Mouse (Mus musculus) layer of hippocampus, adult 8-10 months (tissue): Measurements from ENCODE around the gene Rps2. TPM values are rescaled to one million over a fixed set of nuclear protein-coding genes. Genes with fewer than 3 reads are reported as not detected.
"Not testable (repeated sequence)": the region's sequence is repeated elsewhere in the genome, so short reads cannot be mapped to it uniquely, and the experiment has no call there.

ENCODE experiments used
- DNase-seq, 2 experiments: peaks; one replicate each; pipeline ENCODE4 v3.0.0; 2022; ENCODE audit warnings: low spot score in 2 of 2
- total RNA-seq, 4 experiments: library from RNA; stranded (reverse); gene quantifications; 2 replicates each; pipeline ENCODE4 v1.2.4; 2022

Rps2 gene
- total RNA-seq, 4 experiments from 2014 or later: 282 to 365 (median 323) TPM

DNA sequence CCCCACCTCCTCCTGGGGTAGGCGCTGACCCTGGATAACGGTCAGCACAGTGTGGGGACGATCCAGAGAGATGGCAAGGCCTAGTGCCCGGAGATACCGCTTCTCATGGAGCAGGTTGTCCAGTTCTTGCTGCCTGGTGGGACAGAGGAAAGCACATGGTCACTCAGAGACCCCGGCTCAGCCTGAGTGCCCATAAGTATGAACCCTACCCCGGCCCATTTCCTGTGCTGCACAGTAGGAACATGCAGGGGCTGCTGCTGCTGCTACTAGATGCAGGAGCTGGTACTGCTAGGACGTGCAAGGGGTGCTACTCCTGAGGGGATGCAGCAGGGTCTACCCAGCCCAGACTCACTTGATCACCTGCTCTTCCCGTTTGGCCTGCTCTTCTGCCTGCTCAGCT, 16.7 kb upstream of the Rps2 start:
- no peak for DNase-seq

DNA sequence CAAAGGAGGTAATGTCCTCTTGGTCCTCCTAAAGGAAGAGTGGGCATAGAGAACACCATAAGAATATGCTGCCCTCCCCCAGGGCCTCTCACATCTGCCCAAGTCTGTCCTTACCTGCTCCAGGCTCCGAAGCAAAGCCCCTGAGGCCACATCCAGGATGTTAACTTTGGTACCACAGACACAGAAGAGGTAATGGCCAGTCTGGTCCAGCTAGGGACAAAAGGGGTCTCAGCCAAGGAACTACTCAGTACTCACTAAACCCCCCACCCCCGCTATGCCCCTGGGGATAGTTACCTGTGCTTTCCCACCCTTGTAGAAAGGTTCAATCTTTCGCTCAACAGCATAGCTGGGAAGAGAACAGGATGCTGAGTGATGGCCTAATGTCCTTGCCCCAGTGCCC, 12.1 kb upstream of the Rps2 start:
- no peak for DNase-seq

DNA sequence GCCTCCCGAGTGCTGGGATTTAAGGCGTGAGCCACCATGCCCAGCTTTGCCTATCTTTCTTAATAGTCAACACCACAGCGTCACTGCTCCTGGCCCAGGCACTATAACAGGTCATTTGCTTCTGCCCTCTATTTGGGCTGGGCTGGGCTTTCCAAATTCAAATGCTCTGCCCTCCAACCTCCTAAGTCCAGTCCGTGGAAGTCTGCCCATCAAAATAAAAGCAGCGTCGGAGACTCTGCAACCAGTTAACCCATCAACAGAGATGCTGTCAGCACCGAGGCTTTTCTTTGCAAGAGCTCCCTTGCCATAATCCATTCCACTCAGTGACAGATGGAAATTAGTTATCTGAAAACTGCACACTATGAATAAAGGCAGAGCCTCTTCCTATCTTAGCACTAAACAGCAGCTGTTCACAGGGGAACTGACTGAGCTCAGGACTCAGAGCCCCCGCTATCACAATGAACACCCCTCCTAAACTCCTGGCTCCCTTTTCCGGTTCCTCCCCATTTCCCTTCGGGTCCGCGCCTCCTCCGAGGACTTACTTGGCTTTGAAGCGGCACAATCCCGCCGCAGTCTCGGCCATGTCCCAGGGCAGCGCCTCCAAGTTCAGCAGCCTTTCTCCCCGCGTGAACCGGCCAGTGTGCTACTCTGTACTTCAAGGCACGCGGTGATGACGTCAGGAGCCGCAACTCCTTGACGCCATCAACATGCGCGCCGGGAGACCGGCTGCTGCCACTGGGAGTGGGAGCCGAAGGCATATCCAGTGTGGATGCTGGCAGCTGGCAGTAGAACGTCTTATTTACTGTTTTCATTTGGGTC, 10.7 kb upstream of the Rps2 start, which contains the start of gene Tbl3:
Gene Tbl3, minus strand, starts transcription at position 679 of the 819 bp plus-strand sequence.
- peak; percentile 91 to 95 for DNase-seq

DNA sequence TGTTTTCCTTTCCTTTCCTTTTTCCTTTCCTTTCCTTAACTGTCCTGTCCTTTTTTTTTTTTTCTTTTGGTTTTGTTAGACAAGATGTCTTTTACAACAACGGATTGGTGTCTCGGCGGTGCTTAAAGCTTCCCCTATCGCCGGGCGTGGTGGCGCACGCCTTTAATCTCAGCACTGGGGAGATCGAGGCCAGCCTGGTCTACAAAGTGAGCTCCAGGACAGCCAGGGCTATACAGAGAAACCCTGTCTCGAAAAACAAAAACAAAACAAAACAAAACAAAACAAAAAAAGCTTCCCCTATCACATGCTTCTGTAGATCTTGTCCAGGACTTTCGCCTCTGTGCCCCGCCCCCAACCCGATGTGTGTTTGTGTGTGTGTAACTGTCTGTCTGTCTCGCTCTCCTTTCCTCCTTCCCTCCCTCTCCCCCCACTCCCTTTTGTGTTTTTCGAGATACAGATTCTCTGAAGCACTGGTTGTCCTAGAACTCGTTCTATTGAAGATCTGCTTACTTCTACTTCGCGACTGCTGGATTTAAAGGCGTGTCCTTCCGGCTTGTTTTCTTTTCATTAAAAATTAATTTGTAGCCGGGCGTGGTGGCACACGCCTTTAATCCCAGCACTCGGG, 10.0 kb upstream of the Rps2 start:
- DNase-seq: no peak

DNA sequence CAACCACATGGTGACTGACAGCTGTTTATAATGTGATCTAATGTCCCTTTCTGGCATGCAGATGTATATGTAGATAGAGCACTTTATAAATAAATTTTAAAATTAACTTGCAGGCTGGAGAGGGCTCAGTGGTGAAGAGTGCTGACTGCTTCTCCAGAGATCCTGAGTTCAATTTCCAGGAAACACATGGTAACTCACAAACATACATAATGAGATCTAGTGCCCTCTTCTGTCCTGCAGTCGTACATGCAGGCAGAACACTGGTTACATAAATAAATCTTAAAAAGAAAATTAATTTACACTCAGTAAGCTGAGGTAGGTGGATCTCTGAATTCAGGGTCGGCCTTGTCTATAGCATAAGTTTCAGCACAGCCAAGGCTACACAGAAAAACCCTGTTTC, 9.3 kb upstream of the Rps2 start:
- no peak for DNase-seq

DNA sequence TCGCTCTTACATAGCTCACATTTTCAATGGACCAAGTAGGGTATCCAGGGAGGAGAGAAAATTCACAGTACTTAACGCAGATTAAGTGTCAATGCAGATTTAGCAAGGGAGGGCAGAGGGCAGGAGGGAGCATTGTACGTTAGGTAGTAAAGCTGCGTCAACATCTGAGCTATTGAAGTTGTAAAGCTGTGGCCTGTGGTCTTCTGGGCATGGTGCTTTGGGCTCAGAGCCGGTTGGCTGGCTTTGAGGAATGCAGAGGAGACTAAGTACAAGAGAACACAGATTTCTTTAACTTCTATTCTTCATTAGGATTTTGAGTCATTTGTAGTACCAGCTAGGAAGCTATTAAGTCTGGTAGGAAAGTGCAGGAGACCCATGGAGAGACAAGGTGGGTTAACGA, 2.4 kb upstream of the Rps2 start:
- no peak for DNase-seq

DNA sequence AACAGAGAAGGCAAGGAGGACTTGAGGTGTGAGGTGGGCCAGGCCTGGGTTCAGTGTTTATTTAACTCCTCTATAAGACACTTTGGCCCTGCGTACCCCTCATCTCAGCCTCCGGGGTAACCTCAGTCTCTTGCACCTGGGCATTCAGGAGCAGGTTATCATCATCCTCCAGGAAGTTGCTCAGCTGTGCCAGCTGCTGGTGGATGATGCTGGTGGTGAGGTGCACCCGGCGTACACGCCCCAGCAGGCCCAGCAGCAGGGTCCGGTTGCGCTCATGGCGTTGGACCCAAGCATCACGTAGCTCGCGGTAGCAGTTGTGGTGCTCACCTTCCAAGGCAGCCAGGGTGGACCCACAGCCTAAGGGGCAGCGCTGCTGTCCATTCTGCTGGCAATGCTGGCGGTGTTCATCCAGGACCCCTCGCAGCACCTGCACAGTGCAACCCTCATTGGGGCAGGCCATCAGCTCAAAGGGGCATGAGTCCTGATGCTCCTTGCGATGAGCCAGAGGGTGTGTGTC, 1.7 kb upstream of the Rps2 start:
- DNase-seq: peak in 1 of 2 experiments; percentile 7

DNA sequence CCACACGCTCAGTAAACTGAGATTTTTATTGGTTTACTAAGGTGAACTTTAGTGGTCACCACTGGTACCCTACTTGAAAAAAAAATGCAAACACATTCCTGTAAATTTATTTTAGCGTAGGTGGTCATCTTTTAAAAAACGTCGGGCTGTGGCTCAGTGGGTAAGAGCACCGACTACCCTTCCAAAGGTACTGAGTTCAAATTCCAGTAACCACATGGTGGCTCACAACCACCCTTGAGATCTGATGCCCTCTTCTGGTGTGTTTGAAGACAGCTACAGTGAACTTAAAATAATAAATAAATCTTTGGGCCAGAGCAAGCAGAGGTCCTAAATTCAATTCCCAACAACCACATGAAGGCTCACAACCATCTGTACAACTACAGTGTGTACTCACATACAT, 1.0 kb downstream of the Rps2 start:
- DNase-seq: not testable (repeated sequence)

DNA sequence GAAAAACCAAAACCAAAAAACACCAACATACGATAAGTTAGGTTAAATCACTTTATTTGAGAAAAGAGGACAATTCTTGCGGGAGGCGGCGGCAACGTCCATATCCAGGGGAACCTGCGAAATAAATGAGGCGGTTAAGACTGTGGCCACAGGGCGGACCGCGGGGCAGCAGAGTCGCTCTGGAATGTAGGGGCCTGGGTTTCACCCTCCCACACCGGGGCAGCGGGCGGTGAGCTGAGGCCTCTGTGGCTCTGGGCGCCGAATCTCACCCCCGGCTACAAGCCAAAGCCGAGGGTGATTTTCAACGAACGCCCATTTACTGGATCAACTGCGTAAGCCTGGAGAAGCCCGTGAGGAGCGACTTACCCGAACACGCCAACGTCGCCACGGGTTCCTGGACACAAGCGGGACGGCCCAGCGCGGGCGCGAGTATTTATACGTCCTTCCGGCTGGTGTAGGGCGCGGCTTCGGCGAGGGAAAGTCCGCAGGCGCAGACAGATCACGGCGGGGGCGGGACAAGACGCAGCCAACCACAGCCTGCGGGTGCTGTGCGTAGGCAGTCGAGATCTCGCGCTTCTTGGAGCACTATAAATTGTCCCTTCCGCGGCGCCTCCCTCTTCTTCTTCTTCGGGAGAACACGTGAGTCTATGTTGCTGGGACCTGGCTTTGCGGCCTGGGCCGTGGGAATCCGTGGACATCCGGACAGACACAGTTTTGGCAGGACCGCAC, 1.7 kb downstream of the Rps2 start:
- peak; percentile 98 to 99 for DNase-seq

DNA sequence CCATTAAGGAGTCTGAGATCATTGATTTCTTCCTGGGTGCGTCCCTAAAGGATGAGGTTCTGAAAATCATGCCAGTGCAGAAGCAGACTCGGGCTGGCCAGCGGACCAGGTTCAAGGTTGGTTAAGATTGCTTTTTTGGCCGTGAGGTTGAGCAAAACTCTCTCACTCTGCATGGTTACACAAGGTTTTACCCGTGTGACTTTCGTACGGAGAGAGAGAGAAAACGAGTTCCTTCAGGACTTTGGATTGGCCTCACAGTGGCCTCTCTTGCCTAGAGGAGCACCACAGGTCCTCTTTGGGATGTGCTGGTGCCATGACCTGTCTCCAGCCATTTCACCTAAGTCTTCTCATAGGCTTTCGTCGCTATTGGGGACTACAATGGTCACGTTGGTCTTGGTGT, 2.7 kb downstream of the Rps2 start:
- not testable (repeated sequence) for DNase-seq

DNA sequence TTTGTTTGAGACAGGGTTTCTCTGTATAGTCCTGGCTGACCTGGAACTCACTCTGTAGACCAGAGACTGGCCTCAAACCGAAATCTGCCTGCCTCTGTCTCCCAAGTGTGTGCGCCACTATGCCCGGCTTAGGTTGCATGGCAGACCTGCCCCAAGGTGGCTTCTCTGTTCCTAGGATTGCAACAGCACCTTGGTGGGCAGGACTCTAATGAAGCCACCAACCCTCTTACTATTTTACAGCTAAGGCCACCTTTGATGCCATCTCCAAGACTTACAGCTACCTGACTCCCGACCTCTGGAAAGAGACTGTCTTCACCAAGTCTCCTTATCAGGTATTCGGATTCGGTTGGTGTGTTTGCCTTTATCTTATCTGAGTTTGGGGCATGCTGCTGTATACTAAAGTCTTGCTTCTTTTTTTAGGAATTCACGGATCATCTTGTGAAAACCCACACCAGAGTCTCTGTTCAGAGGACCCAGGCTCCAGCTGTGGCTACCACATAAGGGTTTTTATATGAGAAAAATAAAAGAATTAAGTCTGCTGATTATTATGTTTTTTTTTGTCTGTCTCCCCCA, 3.6 kb downstream of the Rps2 start:
- not testable (repeated sequence) for DNase-seq

DNA sequence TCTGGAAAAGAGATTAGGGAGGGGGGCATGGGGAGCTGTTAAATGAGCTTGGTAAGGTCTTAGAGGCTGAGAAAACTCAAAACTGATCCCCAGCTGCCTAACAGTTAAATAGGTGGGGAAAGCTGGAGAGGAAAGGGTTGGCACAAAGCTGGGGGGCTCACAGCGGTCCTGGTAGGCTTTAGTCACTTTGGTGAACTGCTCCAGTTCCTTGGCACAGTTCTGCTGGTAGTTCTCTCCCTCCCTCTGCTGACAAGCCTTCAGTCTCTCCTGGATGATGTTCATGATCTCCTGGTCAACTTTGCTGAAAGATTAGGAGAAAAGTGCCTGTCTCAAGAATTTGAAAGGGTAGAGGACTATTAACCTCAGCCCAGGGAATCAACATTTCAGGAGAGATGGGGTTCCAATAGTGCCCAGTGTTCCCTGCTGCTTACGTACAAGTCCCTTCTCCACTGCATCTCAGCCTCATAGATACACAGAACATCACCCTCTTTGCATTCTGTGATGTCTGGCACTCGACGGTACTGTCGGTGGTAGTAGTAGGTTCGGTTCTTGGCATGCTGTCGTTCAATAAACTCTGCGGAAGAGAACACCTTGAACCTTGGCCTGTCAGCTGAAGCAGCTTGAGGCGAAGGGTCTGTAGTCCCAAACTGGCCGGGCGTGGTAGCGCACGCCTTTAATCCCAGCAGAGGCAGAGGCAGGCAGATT, 4.5 kb downstream of the Rps2 start:
- DNase-seq: no peak

DNA sequence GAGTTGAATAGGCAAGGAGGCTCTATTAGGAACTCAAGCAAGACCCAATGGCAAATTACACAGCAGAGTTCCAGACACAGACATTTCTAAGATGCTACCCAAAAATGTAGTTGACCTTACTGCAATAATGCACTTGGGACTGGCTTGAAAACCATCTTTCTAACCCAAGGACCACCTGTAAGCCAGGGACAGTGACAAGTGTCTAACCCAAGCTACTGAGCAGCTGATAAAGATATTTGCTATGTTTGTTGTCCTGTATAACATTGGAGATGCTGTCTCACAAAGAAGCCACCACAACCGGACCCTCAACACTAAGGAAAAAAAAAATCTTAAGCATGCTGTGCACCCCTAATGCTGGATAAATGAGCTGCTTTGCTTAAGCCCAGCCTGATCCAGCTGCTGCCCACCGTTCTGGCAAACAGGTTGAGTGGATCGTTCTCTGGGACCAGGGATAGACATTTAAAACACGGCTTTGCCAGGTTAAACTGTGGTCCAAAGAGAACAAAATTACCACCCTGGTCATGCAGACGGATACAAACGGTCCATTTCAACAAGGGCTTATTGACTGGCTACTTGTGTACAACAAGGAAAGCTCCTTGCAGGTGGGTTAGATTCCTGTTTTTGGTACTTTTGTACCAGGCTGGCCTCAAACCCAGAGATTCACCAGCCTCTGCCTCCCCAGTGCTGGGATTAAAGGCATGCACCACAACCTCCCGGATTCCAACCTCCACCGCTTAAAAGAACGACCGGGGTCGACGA, 5.4 kb downstream of the Rps2 start:
- DNase-seq: no peak

DNA sequence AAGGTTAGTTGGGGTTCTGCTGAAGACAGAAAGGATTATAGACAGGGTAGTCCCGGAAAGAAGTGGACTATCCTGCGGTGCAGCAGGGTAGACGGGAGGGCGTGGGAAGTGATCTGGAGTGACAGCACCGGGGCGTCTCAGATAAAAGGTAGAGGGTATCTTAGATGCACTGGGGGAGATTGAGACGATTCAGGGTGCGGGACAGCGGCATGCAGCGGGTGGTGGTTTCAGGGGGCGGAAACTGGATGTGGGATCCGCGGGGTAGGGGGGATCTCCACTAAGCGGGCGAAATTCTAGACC, 5.9 kb downstream of the Rps2 start:
- DNase-seq: no peak

DNA sequence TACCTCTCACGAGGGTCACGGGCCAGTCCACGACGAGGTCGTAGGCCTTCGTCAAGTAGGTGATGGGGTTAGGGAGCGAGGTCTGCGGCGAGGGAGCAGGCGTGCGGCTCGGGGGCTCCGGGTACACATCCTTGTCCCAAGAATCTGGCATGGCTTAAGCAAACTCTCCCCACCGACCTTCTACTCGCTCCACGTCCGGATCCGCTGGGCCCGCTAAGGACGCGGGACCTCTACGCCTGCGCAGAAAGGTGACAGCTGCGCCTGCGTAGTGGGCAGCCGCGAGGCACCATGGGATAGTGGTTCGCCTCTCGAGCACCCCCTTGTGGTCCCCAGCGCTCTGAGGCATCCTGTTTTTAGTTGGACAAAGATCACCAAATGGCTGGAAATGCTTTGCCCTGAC, 6.3 kb downstream of the Rps2 start, which contains the start of gene Ndufb10:
Gene Ndufb10, minus strand, starts transcription at position 295 of the 400 bp plus-strand sequence.
- peak; percentile 90 to 98 for DNase-seq

DNA sequence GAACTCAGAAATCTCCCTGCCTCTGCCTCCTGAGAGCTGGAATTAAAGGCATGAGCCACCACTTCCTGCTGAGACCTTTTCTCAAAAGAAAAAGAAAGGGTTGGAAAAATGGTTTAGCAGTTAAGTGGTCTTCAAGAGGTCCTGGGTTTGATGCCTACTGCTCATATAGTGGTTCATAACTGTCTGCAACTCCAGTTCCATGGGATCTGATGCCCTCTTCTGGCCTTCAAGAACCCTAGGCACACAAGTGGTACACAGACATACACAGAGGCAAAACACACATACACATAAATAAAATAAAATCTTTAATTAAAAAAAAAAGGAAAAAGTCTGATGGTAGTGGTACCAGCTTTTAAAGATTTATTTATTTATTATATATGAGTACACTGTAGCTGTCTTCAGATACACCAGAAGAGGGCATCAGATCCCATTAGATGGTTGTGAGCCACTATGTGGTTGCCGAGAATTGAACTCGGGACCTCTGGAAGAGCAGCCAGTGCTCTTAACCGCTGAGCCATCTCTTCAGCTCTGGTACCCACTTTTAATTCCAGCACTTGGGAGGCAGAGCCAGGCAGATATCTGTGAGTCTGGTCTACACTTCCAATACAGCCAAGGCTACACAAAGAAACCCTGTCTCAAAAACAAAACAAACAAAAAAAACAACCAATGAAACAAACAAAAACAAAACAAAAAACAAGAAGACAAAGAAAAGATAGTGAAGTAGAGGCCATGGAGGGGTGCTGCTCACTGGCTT, 7.9 kb downstream of the Rps2 start:
- no peak for DNase-seq

DNA sequence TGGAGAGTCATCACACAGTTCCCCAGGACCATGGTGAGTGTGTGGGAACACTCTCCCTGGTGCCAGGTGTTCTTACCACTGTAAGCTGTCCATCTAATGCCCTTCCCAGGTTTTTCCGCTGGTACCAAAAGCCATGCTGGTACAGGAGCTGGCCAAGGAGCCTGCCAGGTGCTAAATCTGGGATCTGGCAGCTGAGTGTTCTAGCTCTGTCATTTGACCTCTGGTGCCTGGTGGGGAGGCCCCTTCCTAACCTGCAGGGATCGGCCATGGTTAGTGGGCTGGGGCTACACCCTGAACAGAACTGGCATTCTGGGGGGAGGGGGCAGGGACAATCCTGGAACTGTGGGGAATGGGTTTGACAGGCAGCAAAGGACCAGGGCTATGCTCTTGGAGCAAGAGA, 9.7 kb downstream of the Rps2 start, which contains the start of gene Rpl3l:
Gene Rpl3l, plus strand, starts transcription at position 203 of the 400 bp plus-strand sequence.
- no peak for DNase-seq

DNA sequence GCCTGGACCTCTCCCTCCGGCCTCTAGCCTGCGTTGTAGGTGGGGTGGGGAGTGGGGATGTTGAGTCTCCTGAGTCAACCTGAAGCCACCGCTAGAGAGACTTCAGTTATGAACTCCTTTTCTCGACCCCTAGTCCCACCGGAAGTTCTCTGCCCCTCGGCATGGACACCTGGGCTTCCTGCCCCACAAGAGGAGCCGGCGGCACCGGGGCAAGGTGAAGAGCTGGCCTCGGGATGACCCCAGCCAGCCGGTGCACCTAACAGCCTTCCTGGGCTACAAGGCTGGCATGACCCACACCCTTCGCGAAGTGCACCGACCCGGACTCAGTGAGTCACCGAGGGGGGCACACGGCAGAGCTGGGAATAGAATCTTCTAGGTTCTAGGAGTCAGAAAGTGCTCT, 10.3 kb downstream of the Rps2 start:
- no peak for DNase-seq

DNA sequence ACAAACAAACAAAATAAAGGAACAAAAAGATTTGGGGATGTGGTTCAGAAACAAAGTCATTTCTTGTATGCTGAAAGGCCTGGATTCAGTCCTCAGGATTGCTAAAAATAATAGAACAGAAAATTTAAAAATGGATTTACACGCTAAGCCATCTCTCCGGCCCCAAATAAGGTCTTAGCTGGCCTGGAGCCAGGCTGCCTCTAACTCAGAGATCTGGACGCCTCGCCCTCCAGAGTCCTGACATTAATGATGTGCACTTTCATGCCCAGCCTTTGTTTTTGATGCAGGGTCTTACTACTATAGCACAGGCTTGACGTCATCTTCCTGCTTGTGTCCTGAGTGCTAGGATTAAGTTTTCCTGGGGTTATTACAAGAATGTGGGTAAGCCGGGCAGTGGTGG, 11.2 kb downstream of the Rps2 start:
- DNase-seq: no peak

DNA sequence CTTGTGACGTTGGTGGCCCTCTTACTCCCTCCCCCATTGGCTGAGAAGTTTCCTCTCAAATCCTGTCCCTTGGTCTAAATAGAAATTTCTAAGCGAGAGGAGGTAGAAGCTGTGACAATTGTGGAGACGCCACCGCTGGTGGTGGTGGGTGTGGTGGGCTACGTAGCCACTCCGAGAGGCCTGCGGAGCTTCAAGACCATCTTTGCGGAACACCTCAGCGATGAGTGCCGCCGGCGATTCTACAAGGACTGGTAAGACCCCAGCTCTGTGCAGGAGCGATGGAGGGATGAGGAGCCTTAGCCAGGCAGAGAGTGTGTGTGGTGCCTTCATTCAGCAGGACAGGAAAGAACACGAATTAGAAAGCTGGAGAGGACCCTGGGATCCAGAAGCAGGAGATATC, 12.9 kb downstream of the Rps2 start:
- DNase-seq: no peak
